Mouse (Mus musculus) layer of hippocampus, postnatal 36 days (tissue): ENCODE data around the gene Pak6. TPM values are rescaled to one million over a fixed set of nuclear protein-coding genes. Genes with fewer than 3 reads are reported as not detected.

Source experiments
- DNase-seq, 2 experiments: peaks; one replicate each; pipeline ENCODE4 v3.0.0; 2022
- total RNA-seq, 2 experiments: library from RNA; stranded (reverse); gene quantifications; 2 replicates each; pipeline ENCODE4 v1.2.3; 2021

Pak6 gene
- total RNA-seq, 2 experiments from 2014 or later: 50.0 to 55.4 TPM

GRCm38 (mm10) chr2:118700179-118701062, 37.3 kb downstream of the Pak6 start:
- DNase-seq: peak; percentile 72 to 76

DNA sequence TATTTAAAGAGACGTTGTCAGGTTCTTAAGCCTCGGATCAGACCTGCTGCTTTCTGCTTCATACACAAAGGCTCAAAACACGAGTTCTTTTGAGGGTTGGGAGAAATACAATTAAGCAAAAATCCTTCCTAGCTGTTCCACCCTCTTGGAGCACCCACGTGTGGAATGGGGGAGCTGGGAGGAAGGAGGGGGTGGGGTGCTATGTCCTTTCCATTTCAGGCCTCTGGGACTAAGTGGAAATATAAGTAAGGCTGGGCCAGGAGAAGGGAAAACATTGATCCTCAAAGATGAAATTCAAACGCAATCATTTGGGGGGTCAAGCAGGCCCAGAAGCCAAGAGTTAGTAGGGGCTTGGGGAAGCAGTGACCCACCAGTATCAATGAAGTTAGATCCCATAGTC, 38.1 kb downstream of the Pak6 start:
- no peak for DNase-seq

DNA sequence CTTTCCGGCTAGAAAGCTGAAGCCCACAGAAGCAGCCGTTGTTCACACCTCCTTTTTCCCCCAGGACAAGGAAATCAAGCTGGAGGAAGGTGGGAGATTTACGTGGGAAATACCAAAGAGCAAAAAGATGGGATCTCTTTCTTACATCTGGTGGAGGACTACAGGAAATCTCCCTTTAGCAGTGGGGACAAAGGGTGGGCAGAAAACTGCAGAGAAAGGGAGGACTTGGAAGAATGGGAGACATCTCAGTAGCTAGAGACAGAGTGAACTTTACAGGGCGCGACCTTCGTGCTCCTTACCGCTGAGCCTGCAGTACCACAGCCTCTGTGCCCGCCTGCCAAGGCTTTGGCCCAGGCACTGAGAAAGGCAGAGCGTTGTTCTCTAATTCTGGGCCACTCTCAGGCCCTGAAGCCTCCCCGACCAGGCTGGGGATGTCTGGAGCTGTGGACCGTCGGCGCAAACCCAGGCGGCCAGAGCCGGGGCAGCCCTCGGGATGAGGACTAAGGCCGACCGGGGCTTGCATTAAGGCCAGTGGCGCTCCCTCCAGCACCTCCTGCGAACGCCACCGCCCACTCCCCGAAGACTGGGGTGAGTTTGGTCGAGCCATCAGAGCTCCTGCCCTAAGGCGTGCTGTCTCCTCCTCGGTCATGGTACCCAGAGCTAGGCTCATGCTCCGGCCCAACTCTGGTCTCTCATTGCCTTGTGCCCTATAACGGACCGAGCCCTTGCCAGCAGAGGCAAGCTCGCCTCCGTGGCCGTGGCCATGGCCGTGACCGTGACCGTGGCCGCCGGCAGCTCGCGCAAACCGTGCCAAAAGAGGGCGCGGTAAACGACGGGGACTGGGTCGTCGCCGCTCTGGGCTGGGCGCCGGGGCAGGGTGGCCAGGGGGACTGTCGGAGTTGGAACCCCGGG, 39.1 kb downstream of the Pak6 start:
- DNase-seq: no peak

DNA sequence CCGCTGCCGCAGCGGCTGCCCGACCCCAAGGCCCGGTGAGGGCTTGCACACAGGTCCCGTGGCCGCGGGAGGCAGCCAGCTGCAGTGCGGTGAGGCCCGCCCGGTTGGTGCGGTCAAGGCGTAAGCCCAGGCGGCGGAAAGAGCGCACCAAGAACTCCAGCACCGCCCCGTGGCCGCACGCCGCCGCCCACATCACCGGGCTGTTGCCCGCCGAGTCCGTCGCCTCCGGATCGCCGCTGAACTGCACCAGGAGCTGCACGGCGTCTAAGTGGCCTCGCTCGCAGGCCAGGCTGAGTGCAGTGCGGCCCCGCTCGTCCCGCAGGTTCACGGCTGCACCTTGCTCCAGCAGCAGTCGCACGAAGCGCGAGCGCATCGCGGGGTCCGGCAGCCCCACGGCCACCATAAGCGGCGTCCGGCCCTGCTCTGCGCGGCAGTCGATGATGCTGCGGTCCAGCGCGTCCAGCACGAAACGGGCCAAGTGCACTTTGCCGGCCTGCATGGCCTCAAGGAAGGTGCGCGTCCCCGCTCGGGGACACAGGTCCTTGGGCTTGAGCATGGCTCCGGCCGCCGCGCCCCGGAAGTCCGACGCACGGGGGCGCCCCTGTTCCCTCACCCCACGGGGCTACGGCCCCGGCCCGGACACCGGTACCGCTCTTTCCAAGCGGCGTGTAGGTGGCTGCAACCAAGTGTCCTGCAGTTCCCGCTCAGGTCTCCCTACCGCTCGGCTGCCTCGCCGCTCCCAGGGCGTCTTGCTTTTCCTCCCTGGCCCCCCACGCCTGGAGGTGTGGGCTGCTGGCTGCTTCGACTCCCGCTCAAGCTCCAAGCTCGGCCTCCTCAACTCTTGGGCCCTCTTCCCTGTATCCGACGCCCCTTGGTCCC, 40.0 kb downstream of the Pak6 start:
- no peak for DNase-seq

- DNase-seq: no peak
These were observed 41.0 kb downstream of the Pak6 start, which contains the start of gene Ankrd63 for GRCm38 (mm10) chr2:118703913-118704730. Ankrd63 (minus strand) TSS chr2:118703963.

DNA sequence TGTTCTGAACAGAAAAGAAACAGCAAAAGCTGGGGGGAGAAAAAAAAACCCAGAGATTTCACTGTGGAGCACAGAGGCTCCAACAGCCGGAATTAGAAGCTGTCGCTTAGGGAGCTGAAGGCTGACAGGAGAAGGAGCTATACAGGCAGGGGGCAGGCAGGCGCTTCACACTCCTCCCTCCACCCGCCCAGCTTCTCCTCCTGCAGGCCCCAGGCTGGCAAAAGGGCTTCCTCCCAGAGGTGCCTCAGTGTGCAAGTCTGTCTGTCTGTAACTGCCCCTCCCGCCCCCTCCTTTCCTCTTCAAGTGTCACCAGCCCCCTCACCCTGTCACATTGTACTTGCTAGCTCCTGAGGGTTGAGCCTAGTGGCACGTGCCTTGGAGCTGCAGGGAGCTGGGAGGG, 43.3 kb downstream of the Pak6 start:
- no peak for DNase-seq

- DNase-seq: no peak
These were observed 45.4 kb downstream of the Pak6 start for GRCm38 (mm10) chr2:118708472-118708871.

- no peak for DNase-seq
These were observed 46.6 kb downstream of the Pak6 start for GRCm38 (mm10) chr2:118709655-118710221.

DNA sequence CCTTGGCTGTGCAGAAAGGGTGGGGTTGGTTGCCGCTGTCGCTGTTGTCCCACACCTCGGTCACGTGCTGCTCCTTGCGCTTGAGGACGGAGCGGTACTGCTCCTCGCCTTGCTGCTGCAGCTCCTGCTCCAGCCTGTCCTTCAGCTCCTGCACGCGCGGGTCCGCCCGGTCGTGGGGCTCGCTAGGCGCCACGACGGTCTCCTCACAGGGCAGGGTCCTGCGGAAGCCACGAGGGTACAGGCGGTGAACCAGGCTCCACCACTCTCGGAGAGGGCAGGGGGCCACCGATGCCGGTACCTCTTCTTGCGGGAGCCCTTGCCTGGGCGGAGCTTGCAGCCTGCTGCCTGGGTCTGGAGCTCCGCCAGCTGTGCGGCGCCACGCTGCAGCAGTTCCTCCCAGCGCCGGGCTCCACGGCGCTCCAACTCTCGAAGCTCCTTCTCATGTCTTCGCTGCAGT, 48.0 kb downstream of the Pak6 start:
- DNase-seq: no peak

GRCm38 (mm10) chr2:118713631-118714030, 50.5 kb downstream of the Pak6 start:
- no peak for DNase-seq

DNA sequence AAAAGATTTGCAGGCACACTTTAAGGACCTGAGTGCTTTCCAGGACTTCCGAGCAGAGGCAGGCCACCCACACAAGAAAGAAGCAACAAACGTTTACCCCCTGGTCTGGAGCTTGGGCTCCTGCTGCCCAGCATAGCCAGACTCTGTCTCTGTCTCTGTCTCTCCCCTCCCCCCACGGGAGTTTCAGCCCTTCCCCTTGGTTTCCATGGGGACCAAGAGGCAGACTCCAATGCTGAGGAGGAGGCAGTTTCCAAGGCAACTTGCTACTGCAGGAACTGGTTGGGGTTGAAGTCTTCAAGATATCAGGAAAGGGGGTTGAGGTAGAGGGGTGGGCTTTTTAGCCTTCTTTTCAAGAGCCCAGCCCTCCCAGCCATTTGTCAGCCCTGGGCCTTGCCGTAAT, 51.1 kb downstream of the Pak6 start:
- DNase-seq: peak in 1 of 2 experiments; percentile 60

DNA sequence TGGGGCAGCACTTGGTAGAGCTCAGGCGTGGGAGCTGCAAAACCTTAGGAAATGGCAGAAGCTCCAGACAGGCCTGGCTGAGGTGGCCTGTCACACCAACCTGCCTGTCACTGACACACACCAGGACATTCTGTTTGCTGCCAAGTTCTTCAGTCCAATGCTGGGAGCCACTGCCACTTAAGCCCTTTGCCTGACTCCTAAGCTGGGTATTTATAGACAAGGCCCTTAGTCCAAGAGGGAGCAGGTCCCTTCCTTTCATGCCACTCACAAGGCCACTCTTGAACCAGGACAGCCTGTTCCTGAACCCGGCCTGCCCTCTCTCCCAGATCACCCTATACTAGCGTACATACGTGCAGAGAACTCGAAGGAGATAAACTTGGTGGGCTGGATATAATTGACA, 53.6 kb downstream of the Pak6 start:
- peak in 1 of 2 experiments; percentile 1 for DNase-seq

GRCm38 (mm10) chr2:118723693-118724486, 60.8 kb downstream of the Pak6 start:
- DNase-seq: peak in 1 of 2 experiments; percentile 0

- DNase-seq: no peak
These were observed 62.4 kb downstream of the Pak6 start for GRCm38 (mm10) chr2:118725511-118725910.

GRCm38 (mm10) chr2:118726873-118727272, 63.8 kb downstream of the Pak6 start:
- peak in 1 of 2 experiments; percentile 0 for DNase-seq

GRCm38 (mm10) chr2:118727911-118728310, 64.8 kb downstream of the Pak6 start:
- peak in 1 of 2 experiments; percentile 0 for DNase-seq

GRCm38 (mm10) chr2:118728337-118728736, 65.2 kb downstream of the Pak6 start, which contains the start of gene Plcb2:
Plcb2 (minus strand) TSS chr2:118728438.
- no peak for DNase-seq

DNA sequence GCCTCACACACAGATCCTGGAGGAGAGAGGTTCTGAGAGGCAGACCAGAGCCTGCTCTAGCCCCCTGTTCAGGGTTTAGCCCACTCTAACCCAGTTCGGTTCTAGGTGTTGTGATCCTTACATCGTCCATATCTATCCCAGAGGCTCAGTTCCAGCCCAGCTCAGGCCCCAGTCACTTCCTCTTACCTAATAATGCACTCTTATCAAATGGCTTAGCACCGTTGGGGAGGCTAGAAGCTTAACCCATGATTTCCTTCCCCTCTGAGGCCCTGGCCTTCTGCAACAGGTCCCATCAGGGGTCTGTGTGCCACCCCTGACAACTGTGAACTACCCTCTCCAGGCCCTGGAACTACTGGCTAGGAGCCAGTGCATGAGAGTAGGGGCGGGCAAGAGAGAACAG, 66.1 kb downstream of the Pak6 start:
- no peak for DNase-seq

DNA sequence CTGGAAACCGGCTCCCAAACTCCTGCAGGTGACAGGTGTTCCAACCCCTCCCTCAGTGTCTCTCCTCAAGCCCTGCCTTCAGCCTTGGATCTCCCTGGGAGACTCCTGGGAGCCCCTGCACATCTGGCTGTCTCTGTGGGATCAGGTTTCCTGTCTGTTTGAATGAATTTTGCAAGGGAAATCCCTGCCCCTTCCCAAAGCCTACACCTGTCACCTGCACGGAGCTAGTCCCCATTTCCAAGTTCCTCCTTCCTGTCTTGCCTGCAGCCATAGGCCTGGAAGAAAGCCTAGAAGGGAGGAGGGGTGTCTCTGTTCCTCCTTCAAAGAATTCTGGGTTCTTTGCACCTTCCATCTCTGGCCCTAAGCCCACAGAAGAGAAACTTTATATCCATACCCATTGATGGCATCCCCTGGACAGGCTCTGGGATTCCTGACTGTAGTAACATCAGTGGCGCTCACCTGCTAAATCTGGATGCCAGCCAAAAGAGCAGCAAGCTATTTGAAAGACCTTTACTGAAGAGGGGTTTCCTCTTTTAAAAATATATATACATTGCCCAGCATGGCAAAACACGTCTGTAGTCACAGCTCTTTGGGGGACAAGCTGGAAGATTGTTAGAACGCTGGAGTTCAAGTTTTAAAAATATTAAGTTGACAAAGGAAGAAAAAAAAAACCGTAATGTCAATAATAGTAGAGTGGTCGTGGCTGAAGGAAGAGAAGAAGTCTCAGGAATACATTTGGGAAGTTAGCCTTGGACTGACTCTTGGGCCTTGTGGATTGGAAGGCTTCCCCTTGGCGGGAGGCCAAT, 66.9 kb downstream of the Pak6 start:
- no peak for DNase-seq
